ENCODE assay signal across 9 mouse cellular contexts in the genomic region with DNA sequence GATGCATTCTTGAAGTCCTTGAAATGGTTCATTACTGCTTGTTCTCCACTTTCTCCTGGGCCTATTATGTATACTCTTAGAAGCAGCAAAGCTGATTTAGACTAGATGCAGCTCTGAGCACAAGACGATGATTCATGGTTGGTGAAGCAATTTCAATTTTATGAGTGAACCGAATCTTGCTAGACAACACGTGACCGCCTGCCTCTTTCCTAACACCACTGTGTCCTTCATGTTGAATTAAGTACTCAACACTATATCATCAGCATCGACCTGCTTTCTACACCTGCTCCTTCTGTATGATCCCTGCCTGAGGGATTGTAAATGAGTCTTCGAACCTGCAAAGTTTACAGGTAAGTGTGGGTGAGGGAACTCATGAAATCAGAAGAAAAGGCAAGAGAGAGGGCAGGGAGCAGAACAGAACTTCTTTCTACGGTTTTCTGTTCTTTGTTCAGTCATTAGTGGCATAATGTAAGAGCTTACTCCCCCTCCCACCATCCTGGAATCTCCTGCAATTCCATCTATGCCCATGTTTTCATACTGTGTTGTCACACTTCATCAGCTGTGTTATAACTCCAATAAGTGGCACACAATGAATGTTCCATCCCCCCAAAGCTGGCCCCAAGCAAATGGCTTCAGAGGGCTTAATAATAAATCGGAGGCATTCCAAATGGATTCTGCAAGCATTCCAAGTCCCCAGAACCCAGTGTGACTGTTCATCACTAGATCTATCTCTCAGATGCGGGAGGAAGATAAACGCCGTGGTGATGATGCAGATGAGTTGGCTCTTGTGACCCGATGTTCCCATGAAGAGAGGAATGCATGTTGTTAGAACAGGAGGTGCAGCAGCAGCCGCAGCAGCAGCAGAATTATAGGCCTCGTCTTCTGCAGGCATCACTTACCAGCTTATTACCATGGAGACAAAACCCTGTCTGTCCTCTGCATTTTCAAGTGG.
DNase-seq lines count a peak whose midpoint lies in the region; ATAC-seq lines count a peak whose summit lies in the region.
"Had no signal": no experiment of that assay in that cellular context is flagged by ENCODE, and none has a peak within 500 bp of the region (broad histone marks: within the 10 kb centered on the region; RNA-seq: fewer than 3 reads in every experiment).

No protein-coding gene starts in this region.

- peak overlapping the region; percentile 3; the same call in 1 of the 2 replicates for H3K27ac ChIP-seq in kidney, embryonic 15.5 days
- no peak overlapping the region; the same call in 1 of the 2 replicates for H3K27ac ChIP-seq in kidney, embryonic 14.5 days (ENCODE audit: low read depth, low read length)
- peak overlapping the region; percentile 32 for H3K27ac ChIP-seq in forebrain, embryonic 15.5 days (replicated peaks)
- H3K27ac ChIP-seq in midbrain, embryonic 14.5 days (replicated peaks; ENCODE audit: low read depth, low read length): peak overlapping the region; percentile 15; the same call in 1 of the 2 replicates

- WGBS in kidney, embryonic 15.5 days: 60% methylated on average over 14 of the region's 14 CpGs
- WGBS in kidney, embryonic 14.5 days: 62% methylated on average over 14 of the region's 14 CpGs
- 64% methylated on average over 14 of the region's 14 CpGs for WGBS in forebrain, embryonic 15.5 days
- 51% methylated on average over 14 of the region's 14 CpGs for WGBS in midbrain, embryonic 14.5 days

- no peaks in the 10 kb centered on the region for H3K9me3 ChIP-seq in kidney, embryonic 15.5 days (replicated peaks)
- H3K9me3 ChIP-seq in kidney, embryonic 14.5 days (ENCODE audit: control insufficient read depth, low read length): no peaks in the 10 kb centered on the region
- H3K9me3 ChIP-seq in forebrain, embryonic 15.5 days: no peaks in the 10 kb centered on the region
- H3K9me3 ChIP-seq in midbrain, embryonic 14.5 days (ENCODE audit: control insufficient read depth, low read length): no peaks in the 10 kb centered on the region

- H3K9ac ChIP-seq in kidney, embryonic 15.5 days: no peak overlapping the region
- no peak overlapping the region for H3K9ac ChIP-seq in kidney, embryonic 14.5 days (ENCODE audit: low read depth, low read length)
- H3K9ac ChIP-seq in forebrain, embryonic 15.5 days (replicated peaks): no peak overlapping the region
- H3K9ac ChIP-seq in midbrain, embryonic 14.5 days (replicated peaks; ENCODE audit: low read length): no peak overlapping the region

- ATAC-seq in kidney, embryonic 15.5 days (replicated peaks; ENCODE audit: low FRiP score): no peak
- no peak for ATAC-seq in kidney, embryonic 14.5 days (ENCODE audit: low FRiP score, low TSS enrichment)
- ATAC-seq in forebrain, embryonic 15.5 days (replicated peaks): 0 out of 2 replicates have a peak, but pooled peaks have one; percentile 43
- ATAC-seq in midbrain, embryonic 14.5 days (ENCODE audit: low FRiP score, low TSS enrichment): no peak

- DNase-seq in adipocyte (ENCODE audit: low spot score): peak; percentile 63
- DNase-seq in midbrain, embryonic 14.5 days: peak; percentile 42
- DNase-seq in spleen, adult 18-20 months: no peak
- no peak for DNase-seq in right cerebral cortex, adult 2 months (ENCODE audit: low spot score in 2 of 2)
- DNase-seq in frontal cortex, postnatal 14 days (ENCODE audit: low spot score in 2 of 2): no peak
- DNase-seq: cerebellum, postnatal 36 days had no signal

- H3K4me3 ChIP-seq in kidney, embryonic 15.5 days (replicated peaks): no peak overlapping the region
- no peak overlapping the region for H3K4me3 ChIP-seq in kidney, embryonic 14.5 days (ENCODE audit: low read length)
- no peak overlapping the region for H3K4me3 ChIP-seq in forebrain, embryonic 15.5 days
- H3K4me3 ChIP-seq in midbrain, embryonic 14.5 days (replicated peaks; ENCODE audit: low read depth, low read length): no peak overlapping the region

- peaks cover 24% of the 10 kb centered on the region for H3K4me1 ChIP-seq in kidney, embryonic 15.5 days
- peaks cover 10% of the 10 kb centered on the region; the same call in 1 of the 2 replicates for H3K4me1 ChIP-seq in kidney, embryonic 14.5 days (ENCODE audit: control insufficient read depth, insufficient read depth, low read length)
- peaks cover 18% of the 10 kb centered on the region for H3K4me1 ChIP-seq in forebrain, embryonic 15.5 days
- H3K4me1 ChIP-seq in midbrain, embryonic 14.5 days (ENCODE audit: control insufficient read depth, insufficient read depth, low read length): peaks cover 10% of the 10 kb centered on the region; the same call in 1 of the 2 replicates

- no peaks in the 10 kb centered on the region for H3K36me3 ChIP-seq in kidney, embryonic 15.5 days
- no peaks in the 10 kb centered on the region for H3K36me3 ChIP-seq in kidney, embryonic 14.5 days (ENCODE audit: control insufficient read depth, insufficient read depth, low read length)
- H3K36me3 ChIP-seq in forebrain, embryonic 15.5 days: no peaks in the 10 kb centered on the region
- no peaks in the 10 kb centered on the region for H3K36me3 ChIP-seq in midbrain, embryonic 14.5 days (ENCODE audit: control insufficient read depth, insufficient read depth, low read length)

- H3K27me3 ChIP-seq in kidney, embryonic 15.5 days: no peaks in the 10 kb centered on the region
- no peaks in the 10 kb centered on the region for H3K27me3 ChIP-seq in kidney, embryonic 14.5 days (ENCODE audit: control insufficient read depth, insufficient read depth, low read length)
- no peaks in the 10 kb centered on the region for H3K27me3 ChIP-seq in forebrain, embryonic 15.5 days
- no peaks in the 10 kb centered on the region for H3K27me3 ChIP-seq in midbrain, embryonic 14.5 days (ENCODE audit: control insufficient read depth, insufficient read depth, low read length)

- H3K4me2 ChIP-seq in kidney, embryonic 15.5 days: no peak overlapping the region
- H3K4me2 ChIP-seq in kidney, embryonic 14.5 days (replicated peaks; ENCODE audit: low read depth, low read length): no peak overlapping the region
- no peak overlapping the region for H3K4me2 ChIP-seq in forebrain, embryonic 15.5 days (replicated peaks)
- no peak overlapping the region for H3K4me2 ChIP-seq in midbrain, embryonic 14.5 days (ENCODE audit: low read length)

Comparison
In these comparisons a context has a peak if more than half of its experiments do, and no peak if none do; other contexts are left out.
1. DNase-seq: peak in adipocyte (single experiment) and midbrain, embryonic 14.5 days (single experiment); none in spleen, adult 18-20 months (0 of 2), right cerebral cortex, adult 2 months (0 of 2) and frontal cortex, postnatal 14 days (0 of 2).